Mouse (Mus musculus) heart, embryonic 11.5 days (tissue): ENCODE measurements around the gene Gm8356. TPM values are rescaled to one million over a fixed set of nuclear protein-coding genes. Genes with fewer than 3 reads are reported as not detected.
"Not testable (repeated sequence)": the region's sequence is repeated elsewhere in the genome, so short reads cannot be mapped to it uniquely, and the experiment has no call there.

Source experiments
- ATAC-seq: fragments of 200-750 bp; cut with Nextera tagmentation; replicated peaks from 2 replicates; pipeline ENCODE4 v1.8.0; 2017; ENCODE audit warnings: moderate library complexity; ENCODE audit not compliant: insufficient number of reproducible peaks, low FRiP score, low TSS enrichment
- H3K27ac ChIP-seq: fragments of 300-500 bp; sonication (generic); 2 replicates; pipeline ENCODE4 v1.5.1; 2014; ENCODE audit warnings: mild to moderate bottlenecking, low read depth, low read length
- H3K27me3 ChIP-seq: fragments of 300-500 bp; sonication (generic); 2 replicates; pipeline ENCODE4 v1.6.1; 2014; ENCODE audit warnings: mild to moderate bottlenecking, low read length, mixed read lengths; ENCODE audit not compliant: control insufficient read depth, insufficient read depth
- H3K36me3 ChIP-seq: fragments of 300-500 bp; sonication (generic); 2 replicates; pipeline ENCODE4 v1.6.1; 2014; ENCODE audit warnings: mild to moderate bottlenecking, low read length, moderate library complexity, mixed read lengths; ENCODE audit not compliant: control insufficient read depth, insufficient read depth
- H3K4me1 ChIP-seq: fragments of 300-500 bp; sonication (generic); 2 replicates; pipeline ENCODE4 v1.6.1; 2014; ENCODE audit warnings: low read length; ENCODE audit not compliant: control insufficient read depth, insufficient read depth
- H3K4me2 ChIP-seq: fragments of 300-500 bp; sonication (generic); 2 replicates; pipeline ENCODE4 v1.6.1; 2014; ENCODE audit warnings: mild to moderate bottlenecking, moderate library complexity
- H3K4me3 ChIP-seq: fragments of 300-500 bp; sonication (generic); 2 replicates; pipeline ENCODE4 v1.5.1; 2014; ENCODE audit warnings: low read depth, low read length
- H3K9ac ChIP-seq: fragments of 300-500 bp; sonication (generic); 2 replicates; pipeline ENCODE4 v1.6.1; 2014; ENCODE audit warnings: mild to moderate bottlenecking, low read depth, low read length, moderate library complexity
- H3K9me3 ChIP-seq: fragments of 300-500 bp; sonication (generic); replicated peaks from 2 replicates; pipeline ENCODE4 v1.6.1; 2016; ENCODE audit warnings: low read length; ENCODE audit not compliant: control insufficient read depth
- WGBS: fragments of 180-500 bp; shearing (Covaris S2); extraction: QIAGEN DNeasy Blood & Tissue Kit; methylation state at CpG from one replicate; pipeline ENCODE4 v1.1.7; 2014; ENCODE audit not compliant: insufficient replicate concordance; 5-methylcytosine and 5-hydroxymethylcytosine counted together
- polyA plus RNA-seq: library from polyadenylated mRNA; unstranded; fragments of >200 nt; fragmentation: Nextera tagmentation; extraction: Ambion mirVana; gene quantifications from 2 replicates; pipeline ENCODE4 v1.2.1, GENCODE M21; 2014

Gene Gm8356
- polyA plus RNA-seq = not detected in 2 replicates

- WGBS = no CpG with 5 or more reads among the region's 2 CpGs
- not testable (repeated sequence) for H3K9ac ChIP-seq, H3K27ac ChIP-seq, H3K36me3 ChIP-seq, H3K9me3 ChIP-seq, H3K4me1 ChIP-seq, H3K4me2 ChIP-seq, H3K27me3 ChIP-seq, ATAC-seq, H3K4me3 ChIP-seq
Observed at GRCm38 (mm10) chr14:6537190-6537589, at the start of gene Gm8356. TSS of gene Gm8356 (minus strand) at chr14:6537290.

- not testable (repeated sequence) for H3K27me3 ChIP-seq, H3K4me3 ChIP-seq, H3K4me2 ChIP-seq, H3K9me3 ChIP-seq, H3K27ac ChIP-seq, ATAC-seq, H3K9ac ChIP-seq, H3K36me3 ChIP-seq, H3K4me1 ChIP-seq
- 60% methylated on average over 1 of the region's 1 CpGs for WGBS
Observed at GRCm38 (mm10) chr14:6486331-6486730, 50.8 kb downstream of the Gm8356 start.

- not testable (repeated sequence) for H3K9me3 ChIP-seq, H3K4me3 ChIP-seq, H3K27me3 ChIP-seq, H3K36me3 ChIP-seq, H3K4me1 ChIP-seq, H3K27ac ChIP-seq, ATAC-seq, H3K4me2 ChIP-seq, H3K9ac ChIP-seq
- WGBS = no CpG with 5 or more reads among the region's 1 CpGs
Observed at GRCm38 (mm10) chr14:6485541-6485940, 51.5 kb downstream of the Gm8356 start.

- not testable (repeated sequence) for H3K4me1 ChIP-seq, H3K36me3 ChIP-seq, H3K27me3 ChIP-seq, H3K4me3 ChIP-seq, ATAC-seq, H3K27ac ChIP-seq, H3K9ac ChIP-seq, H3K9me3 ChIP-seq, H3K4me2 ChIP-seq
- 65% methylated on average over 7 of the region's 8 CpGs for WGBS
Observed at GRCm38 (mm10) chr14:6482126-6482525, 55.0 kb downstream of the Gm8356 start.

Other genes with a start within 250 kb of the Gm8356 start
- gene Gm21103, start 232.4 kb downstream of the Gm8356 start, polyA plus RNA-seq = 0.50 TPM in 1 of 2 replicates, not detected in the other
- gene Gm3618, start 193.6 kb downstream of the Gm8356 start, polyA plus RNA-seq = not detected in 2 replicates
- gene Gm16440, start 147.0 kb downstream of the Gm8356 start, polyA plus RNA-seq = not detected in 2 replicates
- gene Gm3591, start 124.8 kb downstream of the Gm8356 start, polyA plus RNA-seq = 3.5 and 3.6 TPM in 2 replicates
- not detected in 2 replicates for gene Gm3594, start 92.7 kb downstream of the Gm8356 start, polyA plus RNA-seq
- 0.42 and 1.5 TPM in 2 replicates for gene Gm3629, start 53.3 kb upstream of the Gm8356 start, polyA plus RNA-seq
- 0.61 TPM in 1 of 2 replicates, not detected in the other for gene Gm3460, start 85.1 kb upstream of the Gm8356 start, polyA plus RNA-seq
- 0.34 and 0.61 TPM in 2 replicates for gene Gm10251, start 146.9 kb upstream of the Gm8356 start, polyA plus RNA-seq
- not detected in 2 replicates for gene Gm8050, start 183.0 kb upstream of the Gm8356 start, polyA plus RNA-seq
- 10.1 and 14.1 TPM in 2 replicates for gene Gm3636, start 205.0 kb upstream of the Gm8356 start, polyA plus RNA-seq
- not detected in 2 replicates for gene Gm8362, start 237.1 kb upstream of the Gm8356 start, polyA plus RNA-seq